7 mouse cellular contexts compared by ENCODE assay signal in the genomic region with DNA sequence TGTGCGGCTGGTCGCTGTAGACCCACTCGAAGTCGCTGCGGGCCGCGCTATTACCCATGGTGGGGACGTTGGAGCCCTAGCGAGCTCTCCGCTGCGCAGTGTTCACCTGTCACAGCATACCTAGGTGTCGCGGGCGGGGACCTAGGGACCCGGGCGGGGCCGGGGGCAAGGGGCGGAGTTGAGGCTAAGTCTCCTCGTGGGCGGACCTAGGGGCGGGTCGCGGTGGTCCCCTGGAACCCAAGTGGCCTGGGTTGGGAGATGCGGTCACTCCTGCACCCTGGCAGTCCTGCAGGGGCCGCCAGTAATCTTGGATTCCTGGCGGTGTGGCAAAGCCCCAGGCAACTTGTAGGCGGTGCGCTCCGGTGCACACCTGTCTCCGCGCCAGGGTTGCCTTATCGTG. TPM values are rescaled to one million over a fixed set of nuclear protein-coding genes. Genes with fewer than 3 reads are reported as not detected.
A peak's percentile ranks its signal among the peaks of the same experiment; 100 is the strongest.
DNase-seq lines count a peak whose midpoint lies in the region; ATAC-seq and TF ChIP-seq lines count a peak whose summit lies in the region.

A gene (minus strand): TSS at position 131 of the 400 bp plus-strand sequence.

- peak within 1 kb of the TSS; percentile 61 for H3K4me3 ChIP-seq in intestine, postnatal 0 days (ENCODE audit: low read depth, low read length)
- no peak within 1 kb of the TSS for H3K4me3 ChIP-seq in lung, adult 2 months (replicated peaks; ENCODE audit: extremely low read depth, low read depth, low read length)
- H3K4me3 ChIP-seq in stomach, postnatal 0 days (ENCODE audit: low read depth, low read length): peak within 1 kb of the TSS; percentile 37

- intact Hi-C loops in gastrocnemius, postnatal 14 days (cut with DNase I; ENCODE audit: low total_unique reads): no loop called here

- H3K9ac ChIP-seq in intestine, postnatal 0 days (ENCODE audit: low read depth, low read length): peak within 1 kb of the TSS; percentile 66
- H3K9ac ChIP-seq in stomach, postnatal 0 days (ENCODE audit: low read length): peak within 1 kb of the TSS; percentile 41; the same call in 1 of the 2 replicates

- H3K27ac ChIP-seq in intestine, postnatal 0 days (ENCODE audit: low read depth, low read length): peak within 1 kb of the TSS; percentile 99
- peak within 1 kb of the TSS; percentile 95 for H3K27ac ChIP-seq in stomach, postnatal 0 days (replicated peaks)

- 0 out of 2 replicates have a peak, but pooled peaks cover 6% of the 10 kb centered on the region for H3K27me3 ChIP-seq in intestine, postnatal 0 days (replicated peaks; ENCODE audit: control insufficient read depth, insufficient read depth, low read length)
- no peaks in the 10 kb centered on the region for H3K27me3 ChIP-seq in stomach, postnatal 0 days (ENCODE audit: control insufficient read depth, insufficient read depth, low read length)

- peak; percentile 32 for DNase-seq in Muller cell, postnatal 12 days (ENCODE audit: inconsistent ontology term)
- DNase-seq in embryo, embryonic 11 days: peak; percentile 30
- peak; percentile 51 for DNase-seq in lung, adult 2 months
- DNase-seq in stomach, postnatal 0 days (ENCODE audit: low spot score): peak; percentile 90
- DNase-seq in cerebellum, adult 11-12 months: no peak
- no peak for DNase-seq in gastrocnemius, postnatal 14 days

- TF ChIP-seq CTCF in intestine, postnatal 0 days (IDR thresholded peaks at IDR 0.05; ENCODE audit: low read depth): peak; percentile 69
- TF ChIP-seq CTCF in lung, adult 2 months (IDR thresholded peaks at IDR 0.05; ENCODE audit: insufficient read depth, low read length): no peak
- TF ChIP-seq CTCF in stomach, postnatal 0 days (IDR thresholded peaks at IDR 0.05; ENCODE audit: low read depth): peak; percentile 51; the same call in 1 of the 2 replicates

- WGBS in intestine, postnatal 0 days: under 1% methylated on average over 32 of the region's 32 CpGs
- 2% methylated on average over 32 of the region's 32 CpGs for WGBS in lung, adult 2 months
- 1% methylated on average over 32 of the region's 32 CpGs for whole genome bisulfite sequencing in stomach, postnatal 0 days

- no peaks in the 10 kb centered on the region for H3K36me3 ChIP-seq in intestine, postnatal 0 days (ENCODE audit: control insufficient read depth, insufficient read depth)
- H3K36me3 ChIP-seq in stomach, postnatal 0 days (ENCODE audit: control insufficient read depth, insufficient read depth, low read length): no peaks in the 10 kb centered on the region

- H3K4me2 ChIP-seq in intestine, postnatal 0 days (replicated peaks; ENCODE audit: low read depth): peak within 1 kb of the TSS; percentile 71
- H3K4me2 ChIP-seq in stomach, postnatal 0 days (replicated peaks; ENCODE audit: low read depth): peak within 1 kb of the TSS; percentile 44

- H3K4me1 ChIP-seq in intestine, postnatal 0 days (replicated peaks; ENCODE audit: control insufficient read depth, insufficient read depth, low read length): no peaks in the 10 kb centered on the region
- no peaks in the 10 kb centered on the region; the same call in 1 of the 2 replicates for H3K4me1 ChIP-seq in lung, adult 2 months (ENCODE audit: control insufficient read depth, insufficient read depth, low read length)
- no peaks in the 10 kb centered on the region; the same call in 1 of the 2 replicates for H3K4me1 ChIP-seq in stomach, postnatal 0 days (replicated peaks; ENCODE audit: control insufficient read depth, insufficient read depth)

- TF ChIP-seq POLR2A in lung, adult 2 months (IDR thresholded peaks at IDR 0.05; ENCODE audit: borderline replicate concordance, extremely low read depth, low read depth, low read length): no peak

- peak; percentile 63 for ATAC-seq in intestine, postnatal 0 days
- peak; percentile 83 for ATAC-seq in stomach, postnatal 0 days (ENCODE audit: low FRiP score, low TSS enrichment)

- H3K9me3 ChIP-seq in intestine, postnatal 0 days (ENCODE audit: control insufficient read depth): no peaks in the 10 kb centered on the region
- H3K9me3 ChIP-seq in stomach, postnatal 0 days (ENCODE audit: control insufficient read depth, low read length): no peaks in the 10 kb centered on the region

- TF ChIP-seq EP300 in stomach, postnatal 0 days (optimal IDR thresholded peaks at IDR 0.05): no peak

RNA-seq across cellular contexts. Expression of the gene that starts here (rescaled TPM):
- polyA plus RNA-seq in intestine, postnatal 0 days (2015; fragmentation: Nextera tagmentation; extraction: Ambion mirVana): 264 and 273 TPM in 2 replicates
- 2.0 and 5.3 TPM in 2 replicates for polyA plus RNA-seq in lung, adult 2 months (2012; rRNA removed)
- polyA plus RNA-seq in stomach, postnatal 0 days (2015; fragmentation: Nextera tagmentation; extraction: Ambion mirVana): 172 and 174 TPM in 2 replicates
- total RNA-seq in gastrocnemius, postnatal 14 days (2021): under 1 TPM in 1 of 2 experiments, not detected in 1; 0.51 TPM

Comparison
In these comparisons a context has a peak if more than half of its experiments do, and no peak if none do; other contexts are left out.
1. RNA of the gene that starts here (polyA plus RNA-seq): 264 to 273 TPM in intestine, postnatal 0 days and 172 to 174 TPM in stomach, postnatal 0 days; 2.0 to 5.3 TPM in lung, adult 2 months; every median in the first group is over 10 times any median in the second.
2. DNase-seq: peak in Muller cell, postnatal 12 days (single experiment), embryo, embryonic 11 days (single experiment), lung, adult 2 months (single experiment) and stomach, postnatal 0 days (single experiment); none in cerebellum, adult 11-12 months (single experiment) and gastrocnemius, postnatal 14 days (single experiment).